Mouse (Mus musculus) cerebellum, adult 18-20 months (tissue): ENCODE data around the gene Hist1h2bj.

Experiments
- DNase-seq, 2 experiments: peaks; one replicate each; pipeline ENCODE4 v3.0.0; 2021

Hist1h2bj gene

GRCm38 (mm10) chr13:22015479-22016450, 27.2 kb upstream of the Hist1h2bj start:
- DNase-seq, result peak in 1 of 2 experiments; percentile 45

- DNase-seq, result no peak
These were observed 22.8 kb upstream of the Hist1h2bj start for GRCm38 (mm10) chr13:22019934-22020835.

- no peak for DNase-seq
These were observed 22.1 kb upstream of the Hist1h2bj start for GRCm38 (mm10) chr13:22020901-22021339.

GRCm38 (mm10) chr13:22021581-22021980, 21.4 kb upstream of the Hist1h2bj start:
- no peak for DNase-seq

DNA sequence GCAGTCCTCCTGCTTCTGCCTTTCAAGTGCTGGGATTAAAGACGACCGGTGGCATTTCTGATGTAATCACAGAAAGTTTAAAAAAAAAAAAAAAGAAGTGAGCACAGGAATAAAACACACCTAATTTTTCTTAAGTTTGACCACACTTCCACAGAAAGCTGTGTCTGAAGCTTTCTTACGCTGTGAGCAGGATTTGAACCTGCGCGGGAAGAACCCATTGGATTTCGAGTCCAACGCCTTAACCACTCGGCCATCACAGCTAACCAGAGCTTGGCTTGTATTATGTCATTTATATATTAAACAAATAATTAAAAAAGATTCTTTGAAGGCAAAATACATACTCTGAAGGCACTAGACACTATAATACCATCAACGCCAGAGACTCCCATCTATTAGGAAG, 20.8 kb upstream of the Hist1h2bj start:
- DNase-seq, result peak; percentile 46 to 62

DNA sequence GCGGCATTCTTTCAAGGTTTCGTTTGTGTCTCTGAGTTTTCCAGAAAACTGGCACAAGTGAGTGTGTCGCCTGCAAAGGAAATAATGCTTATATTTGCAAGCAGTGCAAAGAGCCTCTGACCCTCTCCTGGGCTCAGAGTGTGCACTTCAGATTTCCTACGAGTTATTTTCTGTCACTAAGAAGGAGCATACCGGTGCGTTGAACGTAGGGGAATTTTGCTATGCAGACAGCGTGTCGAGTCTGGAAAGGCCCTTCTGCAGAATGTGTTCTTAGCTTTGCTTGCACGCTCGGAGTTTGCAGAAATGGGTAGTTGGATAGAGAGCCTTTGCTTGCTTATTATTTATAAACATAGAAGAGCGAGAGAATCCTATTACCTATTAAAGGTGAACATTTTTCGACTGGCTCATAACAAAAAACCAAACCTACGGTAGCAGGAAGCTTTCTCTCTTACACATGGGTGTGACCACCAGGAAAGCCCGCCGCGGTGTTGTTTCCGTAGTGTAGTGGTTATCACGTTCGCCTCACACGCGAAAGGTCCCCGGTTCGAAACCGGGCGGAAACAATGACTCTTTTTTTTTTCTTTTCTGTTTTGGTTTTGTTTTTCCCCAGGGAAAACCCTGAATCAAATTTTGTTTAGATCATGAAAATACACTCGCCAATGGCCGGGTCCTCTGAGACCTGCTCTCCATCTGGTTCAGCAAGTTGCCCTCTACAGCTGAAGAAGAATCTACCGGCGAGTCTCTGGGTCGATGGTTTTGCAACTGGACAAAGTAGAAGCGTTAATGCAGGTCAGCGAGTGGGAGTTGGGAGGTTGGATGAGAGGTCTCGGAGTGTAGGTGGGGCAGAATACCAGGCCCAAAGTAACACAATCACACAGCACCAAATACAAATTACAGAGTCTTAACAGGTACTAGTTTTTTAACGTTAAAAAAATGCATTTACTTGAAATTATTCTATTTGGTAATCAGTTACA, 16.7 kb upstream of the Hist1h2bj start:
- DNase-seq, result peak; percentile 43 to 75

GRCm38 (mm10) chr13:22028673-22029460, 14.1 kb upstream of the Hist1h2bj start:
- peak; percentile 91 to 96 for DNase-seq

GRCm38 (mm10) chr13:22029928-22030327, 13.1 kb upstream of the Hist1h2bj start:
- no peak for DNase-seq

GRCm38 (mm10) chr13:22030493-22030892, 12.5 kb upstream of the Hist1h2bj start:
- no peak for DNase-seq

GRCm38 (mm10) chr13:22033741-22034442, 9.1 kb upstream of the Hist1h2bj start:
- DNase-seq, result no peak

- no peak for DNase-seq
These were observed 8.4 kb upstream of the Hist1h2bj start for GRCm38 (mm10) chr13:22034443-22035266.

- DNase-seq, result peak; percentile 74
These were observed 7.5 kb upstream of the Hist1h2bj start, which contains the start of the genes Hist1h2ah and Hist1h2bk for GRCm38 (mm10) chr13:22035267-22036148. Hist1h2ah (minus strand) TSS chr13:22035568. Hist1h2bk (plus strand) TSS chr13:22035870.

DNA sequence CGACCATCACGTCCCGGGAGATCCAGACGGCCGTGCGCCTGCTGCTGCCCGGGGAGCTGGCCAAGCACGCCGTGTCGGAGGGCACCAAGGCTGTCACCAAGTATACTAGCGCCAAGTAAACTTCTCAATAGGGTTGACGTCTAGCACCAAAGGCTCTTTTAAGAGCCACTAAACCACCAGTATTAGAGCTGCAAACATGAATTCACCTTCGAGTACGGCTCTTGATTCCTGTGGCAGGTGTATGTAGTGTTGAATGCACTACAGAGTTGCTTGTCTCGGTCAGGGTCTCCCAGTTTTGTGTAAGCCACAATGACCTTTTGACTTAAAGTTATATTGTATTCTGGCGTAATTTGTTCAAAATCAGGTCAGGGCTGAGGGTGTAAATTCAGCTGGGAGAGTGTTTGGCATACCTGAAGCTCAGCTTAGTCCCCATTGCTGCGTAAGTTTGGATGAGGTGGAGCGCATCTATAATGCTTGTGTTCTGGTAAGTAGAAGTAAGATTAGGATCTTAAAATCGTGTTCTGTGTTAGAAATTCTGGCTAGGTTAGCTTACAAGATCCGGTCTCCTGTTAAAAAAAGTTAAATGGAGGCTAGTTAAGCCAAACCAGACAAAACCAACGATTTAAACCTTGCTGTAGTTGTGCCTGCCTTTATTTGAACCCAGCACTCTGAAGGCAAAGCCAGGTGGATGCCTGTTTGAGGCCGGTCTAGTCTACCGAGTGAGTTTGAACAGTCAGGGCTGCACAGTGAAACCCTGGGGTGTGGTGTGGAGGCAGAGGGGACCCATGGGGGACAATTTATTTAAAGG, 6.7 kb upstream of the Hist1h2bj start:
- DNase-seq, result no peak

DNA sequence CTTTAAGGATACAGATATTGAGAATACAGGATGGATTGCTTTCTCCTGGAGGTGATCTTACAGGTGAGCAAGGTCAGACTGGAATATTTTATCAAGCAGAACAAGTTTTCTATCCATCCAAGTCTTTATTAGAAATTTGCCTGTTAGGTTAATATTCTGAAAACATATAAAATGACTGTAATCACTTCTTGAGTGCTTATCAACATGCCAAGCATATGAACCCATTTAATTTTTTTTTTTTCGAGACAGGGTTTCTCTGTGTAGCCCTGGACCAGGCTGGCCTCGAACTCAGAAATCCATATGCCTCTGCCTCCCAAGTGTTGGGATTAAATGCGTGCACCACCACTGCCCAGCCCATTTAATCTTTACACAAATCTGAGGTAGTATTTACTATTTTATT, 6.0 kb upstream of the Hist1h2bj start:
- DNase-seq, result no peak

GRCm38 (mm10) chr13:22037415-22037814, 5.6 kb upstream of the Hist1h2bj start:
- DNase-seq, result no peak

GRCm38 (mm10) chr13:22039364-22039763, 3.6 kb upstream of the Hist1h2bj start:
- DNase-seq, result no peak

GRCm38 (mm10) chr13:22039951-22040463, 3.0 kb upstream of the Hist1h2bj start:
- no peak for DNase-seq
